Mouse (Mus musculus) liver, embryonic 15.5 days (tissue): ENCODE results near the gene Adamts14. TPM values are rescaled to one million over a fixed set of nuclear protein-coding genes. Genes with fewer than 3 reads are reported as not detected.

Source experiments
- ATAC-seq: fragments of 200-750 bp; cut with Nextera tagmentation; 2 replicates; pipeline ENCODE4 v1.8.0; 2017; ENCODE audit warnings: moderate number of reproducible peaks, mild to moderate bottlenecking, moderate library complexity; ENCODE audit not compliant: insufficient read depth
- H3K27ac ChIP-seq: fragments of 300-500 bp; sonication (generic); replicated peaks from 2 replicates; pipeline ENCODE4 v1.5.1; 2015; ENCODE audit warnings: mild to moderate bottlenecking, inconsistent platforms
- H3K27me3 ChIP-seq: fragments of 300-500 bp; sonication (generic); 2 replicates; pipeline ENCODE4 v1.6.1; 2015; ENCODE audit warnings: mild to moderate bottlenecking, inconsistent platforms
- H3K36me3 ChIP-seq: fragments of 300-500 bp; sonication (generic); replicated peaks from 2 replicates; pipeline ENCODE4 v1.6.1; 2015; ENCODE audit warnings: moderate library complexity, mild to moderate bottlenecking, inconsistent platforms
- H3K4me1 ChIP-seq: fragments of 300-500 bp; sonication (generic); replicated peaks from 2 replicates; pipeline ENCODE4 v1.6.1; 2015; ENCODE audit warnings: inconsistent platforms
- H3K4me2 ChIP-seq: fragments of 300-500 bp; sonication (generic); 2 replicates; pipeline ENCODE4 v1.6.1; 2015; ENCODE audit warnings: moderate library complexity, mild to moderate bottlenecking, inconsistent platforms
- H3K4me3 ChIP-seq: fragments of 300-500 bp; sonication (generic); replicated peaks from 2 replicates; pipeline ENCODE4 v1.5.1; 2015; ENCODE audit warnings: mild to moderate bottlenecking, inconsistent platforms
- H3K9ac ChIP-seq: fragments of 300-500 bp; sonication (generic); 2 replicates; pipeline ENCODE4 v1.6.1; 2015; ENCODE audit warnings: moderate library complexity, mild to moderate bottlenecking, inconsistent platforms
- H3K9me3 ChIP-seq: fragments of 300-500 bp; sonication (generic); replicated peaks from 2 replicates; pipeline ENCODE4 v1.6.1; 2016; ENCODE audit warnings: inconsistent platforms
- WGBS: fragments of 180-500 bp; shearing (Covaris S2); methylation state at CpG from one replicate; pipeline ENCODE4 v1.1.7; 2015; ENCODE audit warnings: mixed read lengths; ENCODE audit not compliant: insufficient replicate concordance; 5-methylcytosine and 5-hydroxymethylcytosine counted together
- polyA plus RNA-seq: library from polyadenylated mRNA; unstranded; fragments of >200 nt; fragmentation: Nextera tagmentation; extraction: Ambion mirVana; gene quantifications from 2 replicates; pipeline ENCODE4 v1.2.1, GENCODE M21; 2015

The Adamts14 gene
- polyA plus RNA-seq, 1 experiment from 2014 or later: 0.29 TPM

- no peak for ATAC-seq
- WGBS: 51% methylated on average over 4 of the region's 4 CpGs
- Histone ChIP-seq H3K27ac (no peak overlapping the region), H3K27me3 (peaks cover 37% of the 10 kb centered on the region), H3K36me3 (no peaks in the 10 kb centered on the region), H3K9ac (no peak overlapping the region), H3K4me3 (no peak overlapping the region), H3K4me2 (no peak overlapping the region), H3K9me3 (no peaks in the 10 kb centered on the region), H3K4me1 (no peaks in the 10 kb centered on the region)
Measured at GRCm38 (mm10) chr10:61177751-61178150, 95.5 kb downstream of the Adamts14 start.

GRCm38 (mm10) chr10:61176221-61176790 is 96.9 kb downstream of the Adamts14 start:
- H3K9ac ChIP-seq: no peak overlapping the region
- H3K4me3 ChIP-seq: no peak overlapping the region
- H3K36me3 ChIP-seq: no peaks in the 10 kb centered on the region
- no peak for ATAC-seq
- WGBS: 39% methylated on average over 7 of the region's 7 CpGs
- H3K9me3 ChIP-seq: no peaks in the 10 kb centered on the region
- H3K4me2 ChIP-seq: no peak overlapping the region
- no peaks in the 10 kb centered on the region for H3K4me1 ChIP-seq
- no peak overlapping the region for H3K27ac ChIP-seq
- H3K27me3 ChIP-seq: peaks cover 45% of the 10 kb centered on the region

GRCm38 (mm10) chr10:61175442-61176204 is 97.6 kb downstream of the Adamts14 start:
- Histone ChIP-seq H3K4me1 (no peaks in the 10 kb centered on the region), H3K36me3 (no peaks in the 10 kb centered on the region), H3K9me3 (no peaks in the 10 kb centered on the region), H3K4me2 (no peak overlapping the region), H3K27ac (no peak overlapping the region), H3K27me3 (peaks cover 46% of the 10 kb centered on the region), H3K4me3 (no peak overlapping the region), H3K9ac (no peak overlapping the region)
- 10% methylated on average over 24 of the region's 24 CpGs for WGBS
- no peak for ATAC-seq

- Histone ChIP-seq H3K27ac (no peak overlapping the region), H3K9ac (no peak overlapping the region), H3K9me3 (no peaks in the 10 kb centered on the region), H3K27me3 (peaks cover 46% of the 10 kb centered on the region), H3K4me3 (no peak overlapping the region), H3K4me1 (no peaks in the 10 kb centered on the region), H3K36me3 (no peaks in the 10 kb centered on the region), H3K4me2 (no peak overlapping the region)
- 39% methylated on average over 13 of the region's 13 CpGs for WGBS
- ATAC-seq: no peak
Measured at GRCm38 (mm10) chr10:61174711-61175441, 98.4 kb downstream of the Adamts14 start.

GRCm38 (mm10) chr10:61172496-61172895 is 100.7 kb downstream of the Adamts14 start:
- 48% methylated on average over 4 of the region's 4 CpGs for WGBS
- no peaks in the 10 kb centered on the region for H3K4me1 ChIP-seq

GRCm38 (mm10) chr10:61171654-61172053 is 101.6 kb downstream of the Adamts14 start, which contains the start of gene Tbata:
Gene Tbata, plus strand, starts transcription at chr10:61171954.
- H3K27me3 ChIP-seq: peaks cover 46% of the 10 kb centered on the region
- no peak within 1 kb of the TSS for H3K9ac ChIP-seq
- WGBS: 47% methylated on average over 3 of the region's 3 CpGs
- H3K4me3 ChIP-seq: no peak within 1 kb of the TSS
- no peaks in the 10 kb centered on the region for H3K9me3 ChIP-seq
- ATAC-seq: no peak
- H3K4me2 ChIP-seq: no peak within 1 kb of the TSS
- H3K4me1 ChIP-seq: no peaks in the 10 kb centered on the region
- no peaks in the 10 kb centered on the region for H3K36me3 ChIP-seq
- H3K27ac ChIP-seq: no peak within 1 kb of the TSS

More at GRCm38 (mm10) chr10:61172496-61172895, 100.7 kb downstream of the Adamts14 start:
- no peaks in the 10 kb centered on the region for H3K9me3 ChIP-seq
- H3K4me2 ChIP-seq: no peak overlapping the region
- H3K27me3 ChIP-seq: peaks cover 49% of the 10 kb centered on the region
- H3K36me3 ChIP-seq: no peaks in the 10 kb centered on the region
- no peak overlapping the region for H3K9ac ChIP-seq
- no peak for ATAC-seq
- no peak overlapping the region for H3K27ac ChIP-seq
- no peak overlapping the region for H3K4me3 ChIP-seq

- 34% methylated on average over 2 of the region's 2 CpGs for WGBS
- no peak overlapping the region for H3K27ac ChIP-seq
- no peak overlapping the region for H3K4me2 ChIP-seq
- peaks cover 17% of the 10 kb centered on the region for H3K27me3 ChIP-seq
- H3K36me3 ChIP-seq: no peaks in the 10 kb centered on the region
- H3K9me3 ChIP-seq: no peaks in the 10 kb centered on the region
- H3K4me3 ChIP-seq: no peak overlapping the region
- no peaks in the 10 kb centered on the region for H3K4me1 ChIP-seq
- no peak overlapping the region for H3K9ac ChIP-seq
- no peak for ATAC-seq
Measured at GRCm38 (mm10) chr10:61168393-61168792, 104.8 kb downstream of the Adamts14 start.

- Histone ChIP-seq H3K27ac (no peak overlapping the region), H3K9me3 (no peaks in the 10 kb centered on the region), H3K4me1 (no peaks in the 10 kb centered on the region), H3K27me3 (peaks cover 17% of the 10 kb centered on the region), H3K4me3 (no peak overlapping the region), H3K36me3 (no peaks in the 10 kb centered on the region), H3K4me2 (no peak overlapping the region), H3K9ac (no peak overlapping the region)
- 34% methylated on average over 9 of the region's 9 CpGs for WGBS
- no peak for ATAC-seq
Measured at GRCm38 (mm10) chr10:61167333-61168096, 105.7 kb downstream of the Adamts14 start.

GRCm38 (mm10) chr10:61162366-61162765 is 110.9 kb downstream of the Adamts14 start:
- ATAC-seq: no peak
- Histone ChIP-seq H3K9ac (no peak overlapping the region), H3K4me2 (no peak overlapping the region), H3K4me3 (no peak overlapping the region), H3K27ac (no peak overlapping the region), H3K36me3 (no peaks in the 10 kb centered on the region), H3K9me3 (no peaks in the 10 kb centered on the region), H3K27me3 (no peaks in the 10 kb centered on the region), H3K4me1 (no peaks in the 10 kb centered on the region)
- WGBS: 63% methylated on average over 3 of the region's 3 CpGs

- Histone ChIP-seq H3K36me3 (no peaks in the 10 kb centered on the region), H3K4me3 (no peak overlapping the region), H3K9ac (no peak overlapping the region), H3K27ac (no peak overlapping the region), H3K27me3 (no peaks in the 10 kb centered on the region), H3K4me1 (no peaks in the 10 kb centered on the region), H3K9me3 (no peaks in the 10 kb centered on the region), H3K4me2 (no peak overlapping the region)
- no peak for ATAC-seq
- 60% methylated on average over 4 of the region's 4 CpGs for WGBS
Measured at GRCm38 (mm10) chr10:61160671-61161070, 112.6 kb downstream of the Adamts14 start.

- Histone ChIP-seq H3K4me2 (no peak overlapping the region), H3K4me3 (no peak overlapping the region), H3K9me3 (no peaks in the 10 kb centered on the region), H3K27me3 (no peaks in the 10 kb centered on the region), H3K9ac (no peak overlapping the region), H3K36me3 (no peaks in the 10 kb centered on the region), H3K27ac (no peak overlapping the region), H3K4me1 (no peaks in the 10 kb centered on the region)
- ATAC-seq: no peak
- WGBS: 65% methylated on average over 7 of the region's 7 CpGs
Measured at GRCm38 (mm10) chr10:61160089-61160488, 113.1 kb downstream of the Adamts14 start.
